Mouse (Mus musculus) left cerebral cortex, adult 9 months (tissue): ENCODE data around the gene 0610030E20Rik.

Experiments
- DNase-seq, 2 experiments: peaks; one replicate each; pipeline ENCODE4 v3.0.0; 2022; ENCODE audit warnings: low spot score in 2 of 2

The 0610030E20Rik gene

GRCm38 (mm10) chr6:72347166-72347941, at the start of gene 0610030E20Rik:
Gene 0610030E20Rik, plus strand, starts transcription at chr6:72347317.
- DNase-seq, result peak in 1 of 2 experiments; percentile 70

GRCm38 (mm10) chr6:72297825-72298224, 49.3 kb upstream of the 0610030E20Rik start:
- no peak for DNase-seq

GRCm38 (mm10) chr6:72302349-72302925, 44.7 kb upstream of the 0610030E20Rik start:
- no peak for DNase-seq

GRCm38 (mm10) chr6:72303510-72303909, 43.6 kb upstream of the 0610030E20Rik start:
- DNase-seq, result no peak

GRCm38 (mm10) chr6:72312198-72312597, 34.9 kb upstream of the 0610030E20Rik start:
- DNase-seq, result no peak

- DNase-seq, result no peak
Observed at GRCm38 (mm10) chr6:72313124-72313867, 33.8 kb upstream of the 0610030E20Rik start.

- no peak for DNase-seq
Observed at GRCm38 (mm10) chr6:72315384-72315783, 31.7 kb upstream of the 0610030E20Rik start.

- no peak for DNase-seq
Observed at GRCm38 (mm10) chr6:72316044-72316443, 31.1 kb upstream of the 0610030E20Rik start.

- no peak for DNase-seq
Observed at GRCm38 (mm10) chr6:72318440-72318839, 28.7 kb upstream of the 0610030E20Rik start.

- DNase-seq, result peak in 1 of 2 experiments; percentile 57
Observed at GRCm38 (mm10) chr6:72319019-72319418, 28.1 kb upstream of the 0610030E20Rik start.

- DNase-seq, result no peak
Observed at GRCm38 (mm10) chr6:72322936-72323335, 24.2 kb upstream of the 0610030E20Rik start.

- DNase-seq, result no peak
Observed at GRCm38 (mm10) chr6:72323786-72324508, 23.2 kb upstream of the 0610030E20Rik start.

- peak in 1 of 2 experiments; percentile 57 for DNase-seq
Observed at GRCm38 (mm10) chr6:72326274-72326673, 20.8 kb upstream of the 0610030E20Rik start.

GRCm38 (mm10) chr6:72329019-72329418, 18.1 kb upstream of the 0610030E20Rik start:
- DNase-seq, result no peak

GRCm38 (mm10) chr6:72330133-72330532, 17.0 kb upstream of the 0610030E20Rik start:
- no peak for DNase-seq

GRCm38 (mm10) chr6:72333111-72333510, 14.0 kb upstream of the 0610030E20Rik start:
- DNase-seq, result no peak

- DNase-seq, result no peak
Observed at GRCm38 (mm10) chr6:72340481-72340880, 6.6 kb upstream of the 0610030E20Rik start.

GRCm38 (mm10) chr6:72344396-72345073, 2.6 kb upstream of the 0610030E20Rik start:
- DNase-seq, result no peak

- DNase-seq, result peak; percentile 84 to 96
Observed at GRCm38 (mm10) chr6:72345074-72345567, 2.0 kb upstream of the 0610030E20Rik start, which contains the start of gene Usp39. Gene Usp39, minus strand, starts transcription at chr6:72345184.

- no peak for DNase-seq
Observed at GRCm38 (mm10) chr6:72345633-72346032, 1.5 kb upstream of the 0610030E20Rik start.

- DNase-seq, result no peak
Observed at GRCm38 (mm10) chr6:72346261-72346660, 856 bp upstream of the 0610030E20Rik start.
